24 mouse cellular contexts compared by ENCODE assay signal in genomic region chr1:106690887-106691286, GRCm38 (mm10). TPM values are rescaled to one million over a fixed set of nuclear protein-coding genes. Genes with fewer than 3 reads are reported as not detected.
DNase-seq lines count a peak whose midpoint lies in the region; ATAC-seq and TF ChIP-seq lines count a peak whose summit lies in the region.
"Had no signal": no experiment of that assay in that cellular context is flagged by ENCODE, and none has a peak within 500 bp of the region (broad histone marks: within the 10 kb centered on the region; RNA-seq: fewer than 3 reads in every experiment).

No protein-coding gene starts in this region.

- H3K4me2 ChIP-seq in forebrain, embryonic 16.5 days (ENCODE audit: low read length), result no peak overlapping the region
- H3K4me2 ChIP-seq: embryonic facial prominence, embryonic 13.5 days; limb, embryonic 13.5 days; liver, embryonic 13.5 days; midbrain, embryonic 11.5 days had no signal

- intact Hi-C loops in heart, postnatal 10 days (cut with DNase I), result no loop called here

- TF ChIP-seq CTCF in cerebellum, adult 2 months (IDR thresholded peaks at IDR 0.05; ENCODE audit: borderline replicate concordance, insufficient read depth, low read depth, low read length), result no peak

- ATAC-seq in forebrain, embryonic 16.5 days, result peak; percentile 89
- ATAC-seq: hindbrain, embryonic 16.5 days; intestine, embryonic 16.5 days; Patski had no signal

- TF ChIP-seq POLR2A in cerebellum, adult 2 months (IDR thresholded peaks at IDR 0.05; ENCODE audit: borderline replicate concordance, insufficient read depth, low read length), result no peak

- no peaks in the 10 kb centered on the region; the same call in 1 of the 2 replicates for H3K27me3 ChIP-seq in cerebellum, adult 2 months (ENCODE audit: control insufficient read depth, insufficient read depth, low read length)
- no peaks in the 10 kb centered on the region for H3K27me3 ChIP-seq in forebrain, embryonic 16.5 days (replicated peaks; ENCODE audit: control insufficient read depth, insufficient read depth, low read length)
- H3K27me3 ChIP-seq: embryonic facial prominence, embryonic 13.5 days; limb, embryonic 13.5 days; liver, embryonic 13.5 days; Patski had no signal

- H3K9me3 ChIP-seq in forebrain, embryonic 16.5 days (ENCODE audit: control insufficient read depth, low read length), result no peaks in the 10 kb centered on the region
- H3K9me3 ChIP-seq: embryonic facial prominence, embryonic 13.5 days; heart, embryonic 10.5 days; limb, embryonic 13.5 days; liver, embryonic 13.5 days had no signal

- H3K4me3 ChIP-seq in cerebellum, adult 2 months (replicated peaks; ENCODE audit: insufficient read depth, low read depth, low read length), result no peak overlapping the region
- no peak overlapping the region for H3K4me3 ChIP-seq in forebrain, embryonic 16.5 days (replicated peaks; ENCODE audit: low read length)
- H3K4me3 ChIP-seq: embryonic facial prominence, embryonic 13.5 days; erythroblast, embryonic 14.5 days; heart, embryonic 10.5 days; layer of hippocampus, adult 2 months; limb, embryonic 13.5 days; liver, embryonic 13.5 days had no signal

- H3K36me3 ChIP-seq in forebrain, embryonic 16.5 days (ENCODE audit: control insufficient read depth, insufficient read depth), result no peaks in the 10 kb centered on the region
- H3K36me3 ChIP-seq: embryonic facial prominence, embryonic 13.5 days; heart, embryonic 10.5 days; limb, embryonic 13.5 days; liver, embryonic 13.5 days had no signal

- whole genome bisulfite sequencing in cerebellum, adult 2 months, result 15% methylated on average over 6 of the region's 6 CpGs
- 40% methylated on average over 6 of the region's 6 CpGs for WGBS in forebrain, embryonic 16.5 days

- DNase-seq in cerebellum, adult 2 months, result peak; percentile 27 to 44
- DNase-seq in cerebellum, adult 11 months, result no peak
- peak; percentile 50 for DNase-seq in heart, adult 11 months
- DNase-seq in heart, postnatal 10 days, result no peak
- peak; percentile 49 for DNase-seq in brain, adult 2 months (ENCODE audit: low read depth, low spot score)
- DNase-seq in embryo, embryonic 10.5 days (ENCODE audit: low spot score), result no peak
- DNase-seq: adrenal gland, adult 2 months; embryo, embryonic 11 days; kidney, adult 9 months; kidney, postnatal 14 days; liver, embryonic 13.5 days; lung, adult 2 months; lung, postnatal 14 days; spleen, adult 18-20 months had no signal

- H3K4me1 ChIP-seq in cerebellum, adult 2 months (ENCODE audit: control insufficient read depth, insufficient read depth, low read length), result no peaks in the 10 kb centered on the region; the same call in 1 of the 2 replicates
- H3K4me1 ChIP-seq in forebrain, embryonic 16.5 days (replicated peaks; ENCODE audit: control insufficient read depth, insufficient read depth, low read length), result peaks cover 11% of the 10 kb centered on the region
- H3K4me1 ChIP-seq: embryonic facial prominence, embryonic 13.5 days; limb, embryonic 13.5 days had no signal

- no peak overlapping the region for H3K27ac ChIP-seq in cerebellum, adult 2 months (ENCODE audit: insufficient read depth, low read length)
- H3K27ac ChIP-seq in forebrain, embryonic 16.5 days (ENCODE audit: low read length), result peak overlapping the region; percentile 27; the same call in 1 of the 2 replicates
- H3K27ac ChIP-seq: embryonic facial prominence, embryonic 13.5 days; heart, embryonic 10.5 days; layer of hippocampus, adult 2 months; limb, embryonic 13.5 days; liver, embryonic 13.5 days had no signal

- no peak overlapping the region for H3K9ac ChIP-seq in forebrain, embryonic 16.5 days (replicated peaks; ENCODE audit: low read depth, low read length)
- H3K9ac ChIP-seq: embryonic facial prominence, embryonic 13.5 days; limb, embryonic 13.5 days; liver, embryonic 13.5 days had no signal

RNA-seq across cellular contexts. Expression of gene Bcl2, which starts 23.2 kb away (rescaled TPM):
- 3.9 and 4.6 TPM in 2 replicates for polyA plus RNA-seq in cerebellum, adult 2 months (2012; rRNA removed)
- 10 to 100 TPM in 1 of 2 experiments, 1 to 10 TPM in 1; 9.1 to 10.2 TPM for total RNA-seq in heart, postnatal 10 days (2021)
- polyA plus RNA-seq in forebrain, embryonic 16.5 days (2015; fragmentation: Nextera tagmentation; extraction: Ambion mirVana), result 13.5 and 13.7 TPM in 2 replicates
- polyA plus RNA-seq: erythroblast, embryonic 14.5 days had no signal

Comparison
In these comparisons a context has a peak if more than half of its experiments do, and no peak if none do; other contexts are left out.
1. DNase-seq: peak in cerebellum, adult 2 months (2 of 2), heart, adult 11 months (single experiment) and brain, adult 2 months (single experiment); none in cerebellum, adult 11 months (single experiment), heart, postnatal 10 days (0 of 2) and embryo, embryonic 10.5 days (single experiment).